Mouse (Mus musculus) myocyte (in vitro differentiated cells): ENCODE measurements around the gene Fbxw8.

ENCODE experiments used
- MYOG ChIP-seq, 3 experiments: IDR thresholded peaks; one replicate each; pipeline ENCODE4 v1.6.1; 2011; ENCODE audit warnings: control low read depth in 2 of 3, low read depth in 2 of 3, mild to moderate bottlenecking in 2 of 3; ENCODE audit not compliant: insufficient read length in 2 of 3, control insufficient read depth in 1 of 3, insufficient read depth in 1 of 3
- REST ChIP-seq: IDR thresholded peaks from one replicate; pipeline ENCODE4 v1.6.1; 2011; ENCODE audit warnings: mild to moderate bottlenecking, control low read depth, moderate library complexity; ENCODE audit not compliant: insufficient read depth, insufficient read length
- TCF12 ChIP-seq: IDR thresholded peaks from one replicate; pipeline ENCODE4 v1.6.1; 2011; ENCODE audit warnings: mild to moderate bottlenecking, control low read depth; ENCODE audit not compliant: poor library complexity, insufficient read depth, severe bottlenecking

DNA sequence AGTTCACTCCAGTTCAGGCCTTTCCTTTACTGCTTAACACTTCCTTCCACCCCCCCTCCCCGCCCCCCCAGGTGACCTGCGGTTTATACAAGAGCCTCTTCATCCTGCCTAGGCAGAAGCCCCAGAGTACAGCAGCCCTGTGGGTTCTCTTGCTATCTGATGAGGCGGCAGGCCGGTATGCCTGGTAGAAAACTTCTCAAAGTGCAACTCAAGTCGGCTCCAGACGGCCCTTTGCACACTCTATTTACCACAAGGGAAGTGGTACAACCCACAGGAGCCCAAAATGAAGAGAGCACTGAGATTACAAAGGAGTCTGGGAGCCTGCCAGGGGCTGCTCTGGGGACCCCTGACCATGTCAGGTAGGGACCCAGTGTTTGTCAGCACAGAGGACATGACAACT lies 73.3 kb downstream of the Fbxw8 start:
- no peak for TF ChIP-seq REST
- TF ChIP-seq TCF12 = no peak
- TF ChIP-seq MYOG (IDR thresholded peaks at IDR 0.05; ENCODE audit: control insufficient read depth in 1 of 3, insufficient read depth in 1 of 3, insufficient read length in 2 of 3, low read depth in 2 of 3) = no peak
